ENCODE assay signal across 14 mouse cellular contexts in genomic region chr10:24677681-24678080, GRCm38 (mm10).
"Had no signal": no experiment of that assay in that cellular context is flagged by ENCODE, and none has a peak within 500 bp of the region (broad histone marks: within the 10 kb centered on the region; RNA-seq: fewer than 3 reads in every experiment).

No protein-coding gene starts in this region.

- H3K9ac ChIP-seq: liver, embryonic 14.5 days; lung, embryonic 14.5 days; midbrain, embryonic 13.5 days; midbrain, embryonic 15.5 days; neural tube, embryonic 12.5 days had no signal

- DNase-seq: lung, adult 18-20 months; lung, embryonic 14.5 days; lung, postnatal 14 days; lung, postnatal 36 days; right cerebral cortex, postnatal 14 days; thymus, postnatal 14 days; thymus, postnatal 36 days had no signal

- ATAC-seq: midbrain, embryonic 13.5 days; midbrain, embryonic 15.5 days had no signal

- H3K36me3 ChIP-seq: midbrain, embryonic 13.5 days; midbrain, embryonic 15.5 days; neural tube, embryonic 12.5 days had no signal

- H3K27me3 ChIP-seq: megakaryocyte, embryonic 14.5 days; midbrain, embryonic 13.5 days; midbrain, embryonic 15.5 days; neural tube, embryonic 12.5 days had no signal

- H3K4me3 ChIP-seq: megakaryocyte, embryonic 14.5 days; midbrain, embryonic 13.5 days; midbrain, embryonic 15.5 days; neural tube, embryonic 12.5 days had no signal

- H3K9me3 ChIP-seq: megakaryocyte, embryonic 14.5 days; midbrain, embryonic 13.5 days; midbrain, embryonic 15.5 days; neural tube, embryonic 12.5 days had no signal

- H3K27ac ChIP-seq: liver, embryonic 14.5 days; macrophage; midbrain, embryonic 13.5 days; midbrain, embryonic 15.5 days; neural tube, embryonic 12.5 days had no signal

- H3K4me1 ChIP-seq: megakaryocyte, embryonic 14.5 days; midbrain, embryonic 13.5 days; midbrain, embryonic 15.5 days; neural tube, embryonic 12.5 days had no signal

- H3K4me2 ChIP-seq: lung, embryonic 14.5 days; midbrain, embryonic 11.5 days; midbrain, embryonic 13.5 days; midbrain, embryonic 15.5 days; neural tube, embryonic 12.5 days had no signal
